Mouse (Mus musculus) cortical plate, adult 2 months (tissue): ENCODE results near the gene Dusp18. TPM values are rescaled to one million over a fixed set of nuclear protein-coding genes. Genes with fewer than 3 reads are reported as not detected.

Source experiments
- H3K27ac ChIP-seq: fragments of 200-500 bp; 2 replicates; pipeline ENCODE4 v1.5.1; 2012; ENCODE audit warnings: low read length, control low read depth, inconsistent platforms; ENCODE audit not compliant: insufficient read depth
- H3K4me1 ChIP-seq: fragments of 200-500 bp; 2 replicates; pipeline ENCODE4 v1.6.1; 2011; ENCODE audit warnings: low read length; ENCODE audit not compliant: control insufficient read depth, insufficient read depth
- H3K4me3 ChIP-seq: fragments of 200-500 bp; 2 replicates; pipeline ENCODE4 v1.5.1; 2011; ENCODE audit warnings: mild to moderate bottlenecking, low read length, control low read depth; ENCODE audit not compliant: insufficient read depth
- CTCF ChIP-seq: fragments of 200-500 bp; IDR thresholded peaks from 2 replicates; pipeline ENCODE4 v1.5.1; 2011; ENCODE audit warnings: mild to moderate bottlenecking, control low read depth, low read length; ENCODE audit not compliant: insufficient read depth; ENCODE audit errors: extremely low read depth
- POLR2A ChIP-seq: fragments of 200-500 bp; IDR thresholded peaks from 2 replicates; pipeline ENCODE4 v1.6.1; 2011; ENCODE audit warnings: mild to moderate bottlenecking, low read length, control low read depth; ENCODE audit not compliant: insufficient read depth; ENCODE audit errors: extremely low read depth
- polyA plus RNA-seq: library from polyadenylated mRNA; depleted of rRNA; stranded (reverse); fragments of >200 nt; gene quantifications from 2 replicates; pipeline ENCODE4 v1.2.3, GENCODE M21; 2012; rRNA removed

Dusp18 gene
- polyA plus RNA-seq, 1 experiment: 19.3 TPM

DNA sequence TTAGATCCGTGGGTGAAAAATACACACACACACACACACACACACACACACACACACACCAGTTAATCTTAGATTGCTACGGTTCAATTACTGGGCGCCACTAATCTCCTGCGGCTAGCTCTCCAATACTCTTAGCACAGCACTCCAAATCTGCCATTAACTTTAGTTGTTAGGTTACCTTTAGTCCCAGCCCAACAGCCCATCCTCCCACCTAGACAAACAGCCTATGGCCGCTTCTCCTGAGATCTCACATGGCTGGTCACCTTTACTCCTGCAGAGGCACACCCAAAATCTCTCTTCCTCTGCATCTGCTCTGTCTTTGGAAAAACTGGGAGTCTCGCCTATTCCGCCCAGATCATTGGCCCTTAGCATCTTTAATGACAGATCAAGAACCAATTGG lies 46.3 kb downstream of the Dusp18 start:
- Histone ChIP-seq H3K4me3 (no peak overlapping the region), H3K4me1 (no peaks in the 10 kb centered on the region), H3K27ac (no peak overlapping the region)
- TF ChIP-seq CTCF (no peak), POLR2A (no peak)

DNA sequence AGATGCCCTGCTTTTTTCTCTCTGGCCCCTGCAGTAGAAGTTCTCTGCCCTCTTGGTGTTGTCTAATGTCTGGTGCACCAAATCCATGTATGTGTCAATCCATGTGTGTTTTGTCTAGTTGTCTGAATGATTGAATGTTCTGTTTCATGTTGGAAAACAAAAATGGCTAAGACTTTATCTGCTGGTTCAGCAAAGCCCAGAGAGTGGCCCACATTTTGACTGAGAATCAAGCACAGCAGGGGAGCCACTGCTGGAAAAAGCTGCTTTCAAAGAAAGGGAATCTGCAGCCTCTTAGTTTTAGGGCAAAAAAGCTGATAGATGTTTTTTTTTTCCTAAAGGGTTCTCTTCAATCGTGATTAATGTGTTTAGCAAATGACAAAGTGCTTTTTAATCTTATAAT lies 51.3 kb downstream of the Dusp18 start:
- Histone ChIP-seq H3K4me1 (no peaks in the 10 kb centered on the region), H3K27ac (no peak overlapping the region), H3K4me3 (no peak overlapping the region)
- TF ChIP-seq POLR2A (no peak), CTCF (no peak)

Other genes with a start within 250 kb of the Dusp18 start
- gene Morc2a, start 246.0 kb upstream of the Dusp18 start, polyA plus RNA-seq: 24.5 and 26.3 TPM in 2 replicates
- gene Osbp2, start 31.3 kb upstream of the Dusp18 start, polyA plus RNA-seq: 129 and 131 TPM in 2 replicates
- gene 4921536K21Rik, start 142 bp upstream of the Dusp18 start, polyA plus RNA-seq: 0.25 and 0.29 TPM in 2 replicates
- gene Slc35e4, start 19.4 kb downstream of the Dusp18 start, polyA plus RNA-seq: 20.7 and 21.7 TPM in 2 replicates
- gene Tcn2, start 36.9 kb downstream of the Dusp18 start, polyA plus RNA-seq: 32.0 and 33.7 TPM in 2 replicates
- 34.4 and 34.6 TPM in 2 replicates for gene Pes1, start 68.7 kb downstream of the Dusp18 start, polyA plus RNA-seq
- gene 4930556J24Rik, start 81.5 kb downstream of the Dusp18 start, polyA plus RNA-seq: 0.08 and 0.27 TPM in 2 replicates
- 32.0 and 36.4 TPM in 2 replicates for gene Gal3st1, start 88.4 kb downstream of the Dusp18 start, polyA plus RNA-seq
- gene Sec14l4, start 136.2 kb downstream of the Dusp18 start, polyA plus RNA-seq: 0.17 and 0.26 TPM in 2 replicates
- 0.44 and 0.52 TPM in 2 replicates for gene Sec14l3, start 169.6 kb downstream of the Dusp18 start, polyA plus RNA-seq
- 82.5 and 92.9 TPM in 2 replicates for gene Mtfp1, start 200.2 kb downstream of the Dusp18 start, polyA plus RNA-seq
- 40.1 and 42.9 TPM in 2 replicates for gene Sec14l2, start 228.2 kb downstream of the Dusp18 start, polyA plus RNA-seq
- gene Rnf215, start 240.0 kb downstream of the Dusp18 start, polyA plus RNA-seq: 34.9 and 36.5 TPM in 2 replicates